Mouse (Mus musculus) intestine, postnatal 0 days (tissue): ENCODE results near the gene 2410131K14Rik. TPM values are rescaled to one million over a fixed set of nuclear protein-coding genes. Genes with fewer than 3 reads are reported as not detected.

ENCODE experiments used
- ATAC-seq: fragments of 200-750 bp; cut with Nextera tagmentation; 2 replicates; pipeline ENCODE4 v1.8.0; 2017; ENCODE audit warnings: mild to moderate bottlenecking, moderate TSS enrichment, moderate library complexity
- H3K27ac ChIP-seq: fragments of 300-500 bp; sonication (generic); 2 replicates; pipeline ENCODE4 v1.5.1; 2014; ENCODE audit warnings: mild to moderate bottlenecking, low read depth, low read length, moderate library complexity
- H3K27me3 ChIP-seq: fragments of 300-500 bp; sonication (generic); replicated peaks from 2 replicates; pipeline ENCODE4 v1.6.1; 2014; ENCODE audit warnings: low read length, mixed read lengths; ENCODE audit not compliant: control insufficient read depth, insufficient read depth
- H3K36me3 ChIP-seq: fragments of 300-500 bp; sonication (generic); 2 replicates; pipeline ENCODE4 v1.6.1; 2014; ENCODE audit warnings: mild to moderate bottlenecking, moderate library complexity; ENCODE audit not compliant: control insufficient read depth, insufficient read depth
- H3K4me1 ChIP-seq: fragments of 300-500 bp; sonication (generic); replicated peaks from 2 replicates; pipeline ENCODE4 v1.6.1; 2014; ENCODE audit warnings: antibody characterized with exemption, low read length, mixed read lengths; ENCODE audit not compliant: control insufficient read depth, insufficient read depth
- H3K4me2 ChIP-seq: fragments of 300-500 bp; sonication (generic); replicated peaks from 2 replicates; pipeline ENCODE4 v1.6.1; 2014; ENCODE audit warnings: low read depth, mild to moderate bottlenecking, moderate library complexity
- H3K4me3 ChIP-seq: fragments of 300-500 bp; sonication (generic); 2 replicates; pipeline ENCODE4 v1.5.1; 2014; ENCODE audit warnings: low read depth, low read length
- H3K9ac ChIP-seq: fragments of 300-500 bp; sonication (generic); 2 replicates; pipeline ENCODE4 v1.6.1; 2014; ENCODE audit warnings: mild to moderate bottlenecking, low read depth, low read length
- H3K9me3 ChIP-seq: fragments of 300-500 bp; sonication (generic); 2 replicates; pipeline ENCODE4 v1.6.1; 2016; ENCODE audit warnings: mixed run types; ENCODE audit not compliant: control insufficient read depth
- CTCF ChIP-seq: sonication (generic); IDR thresholded peaks from 2 replicates; pipeline ENCODE4 v1.5.1; 2016; ENCODE audit warnings: low read depth, mild to moderate bottlenecking, control low read depth, antibody characterized with exemption, moderate library complexity
- WGBS: fragments of 180-500 bp; shearing (Covaris S2); extraction: QIAGEN DNeasy Blood & Tissue Kit; methylation state at CpG from one replicate; pipeline ENCODE4 v1.1.7; 2014; 5-methylcytosine and 5-hydroxymethylcytosine counted together
- polyA plus RNA-seq: library from polyadenylated mRNA; unstranded; fragments of >200 nt; fragmentation: Nextera tagmentation; extraction: Ambion mirVana; gene quantifications from 2 replicates; pipeline ENCODE4 v1.2.1, GENCODE M21; 2015

Gene 2410131K14Rik
- polyA plus RNA-seq, 1 experiment from 2014 or later: 4.6 TPM

- no peaks in the 10 kb centered on the region for H3K9me3 ChIP-seq
- no peak for ATAC-seq
- 40% methylated on average over 8 of the region's 8 CpGs for WGBS
- no peak for TF ChIP-seq CTCF
- no peaks in the 10 kb centered on the region for H3K4me1 ChIP-seq
- H3K4me2 ChIP-seq: no peak overlapping the region
- no peak overlapping the region for H3K4me3 ChIP-seq
- no peaks in the 10 kb centered on the region for H3K27me3 ChIP-seq
- H3K36me3 ChIP-seq: no peaks in the 10 kb centered on the region
- no peak overlapping the region for H3K27ac ChIP-seq
- H3K9ac ChIP-seq: no peak overlapping the region
These were observed 31.7 kb downstream of the 2410131K14Rik start for GRCm38 (mm10) chr5:118276711-118277110.

- no peak overlapping the region for H3K27ac ChIP-seq
- 76% methylated on average over 18 of the region's 18 CpGs for WGBS
- no peaks in the 10 kb centered on the region for H3K9me3 ChIP-seq
- no peak for ATAC-seq
- H3K4me3 ChIP-seq: no peak overlapping the region
- TF ChIP-seq CTCF: peak; percentile 29; the same call in 1 of the 2 replicates
- H3K9ac ChIP-seq: no peak overlapping the region
- H3K4me1 ChIP-seq: no peaks in the 10 kb centered on the region
- no peaks in the 10 kb centered on the region for H3K27me3 ChIP-seq
- no peak overlapping the region for H3K4me2 ChIP-seq
- no peaks in the 10 kb centered on the region for H3K36me3 ChIP-seq
These were observed 32.9 kb downstream of the 2410131K14Rik start for GRCm38 (mm10) chr5:118277741-118278495.

DNA sequence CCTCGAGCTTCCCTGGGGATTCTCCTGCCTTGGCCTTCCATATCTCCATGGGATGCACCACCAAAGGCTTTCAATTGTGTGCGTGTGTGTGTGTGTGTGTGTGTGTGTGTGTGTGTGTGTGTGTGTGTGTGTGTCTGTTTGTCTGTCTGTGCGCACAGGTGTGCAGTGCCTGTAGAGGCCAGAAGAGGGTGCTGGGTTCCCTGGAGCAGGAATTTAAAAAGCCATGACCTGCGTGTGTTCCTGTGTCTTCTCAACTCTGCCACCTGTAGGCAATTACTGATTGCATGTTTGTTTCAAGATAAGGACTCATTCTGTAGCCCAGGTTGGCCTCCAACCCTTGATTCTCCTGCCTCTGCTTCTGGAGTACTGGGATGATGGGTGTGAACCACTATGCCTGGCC lies 46.4 kb downstream of the 2410131K14Rik start:
- no peak for ATAC-seq
- peak; percentile 41 for TF ChIP-seq CTCF
- H3K4me2 ChIP-seq: no peak overlapping the region
- no peaks in the 10 kb centered on the region for H3K27me3 ChIP-seq
- H3K9ac ChIP-seq: no peak overlapping the region
- no peaks in the 10 kb centered on the region for H3K9me3 ChIP-seq
- WGBS: 90% methylated on average over 4 of the region's 4 CpGs
- H3K36me3 ChIP-seq: no peaks in the 10 kb centered on the region
- no peak overlapping the region for H3K4me3 ChIP-seq
- no peaks in the 10 kb centered on the region for H3K4me1 ChIP-seq
- H3K27ac ChIP-seq: no peak overlapping the region

- no peaks in the 10 kb centered on the region for H3K27me3 ChIP-seq
- no peaks in the 10 kb centered on the region for H3K4me1 ChIP-seq
- no peaks in the 10 kb centered on the region for H3K9me3 ChIP-seq
- H3K36me3 ChIP-seq: no peaks in the 10 kb centered on the region
- H3K4me2 ChIP-seq: no peak overlapping the region
- ATAC-seq: no peak
- H3K4me3 ChIP-seq: no peak overlapping the region
- 50% methylated on average over 4 of the region's 4 CpGs for WGBS
- no peak for TF ChIP-seq CTCF
- H3K9ac ChIP-seq: no peak overlapping the region
- no peak overlapping the region for H3K27ac ChIP-seq
These were observed 47.4 kb downstream of the 2410131K14Rik start for GRCm38 (mm10) chr5:118292476-118292875.

GRCm38 (mm10) chr5:118294086-118294864 lies 49.2 kb downstream of the 2410131K14Rik start:
- no peaks in the 10 kb centered on the region; the same call in 1 of the 2 replicates for H3K4me1 ChIP-seq
- H3K9ac ChIP-seq: no peak overlapping the region
- ATAC-seq: peak; percentile 49; the same call in 1 of the 2 replicates
- H3K27me3 ChIP-seq: no peaks in the 10 kb centered on the region
- WGBS: 27% methylated on average over 23 of the region's 23 CpGs
- H3K36me3 ChIP-seq: no peaks in the 10 kb centered on the region
- 0 out of 2 replicates have a peak, but pooled peaks have one; percentile 10 for TF ChIP-seq CTCF
- no peak overlapping the region; the same call in 1 of the 2 replicates for H3K4me3 ChIP-seq
- H3K27ac ChIP-seq: no peak overlapping the region; the same call in 1 of the 2 replicates
- H3K4me2 ChIP-seq: peak overlapping the region; percentile 51
- no peaks in the 10 kb centered on the region for H3K9me3 ChIP-seq

- no peak overlapping the region for H3K4me3 ChIP-seq
- no peak overlapping the region for H3K9ac ChIP-seq
- no peaks in the 10 kb centered on the region for H3K9me3 ChIP-seq
- no peaks in the 10 kb centered on the region for H3K27me3 ChIP-seq
- H3K27ac ChIP-seq: no peak overlapping the region; the same call in 1 of the 2 replicates
- no peaks in the 10 kb centered on the region; the same call in 1 of the 2 replicates for H3K4me1 ChIP-seq
- H3K36me3 ChIP-seq: no peaks in the 10 kb centered on the region
- ATAC-seq: no peak
- 83% methylated on average over 7 of the region's 7 CpGs for WGBS
- TF ChIP-seq CTCF: 0 out of 2 replicates have a peak, but pooled peaks have one; percentile 1
- no peak overlapping the region for H3K4me2 ChIP-seq
These were observed 49.8 kb downstream of the 2410131K14Rik start for GRCm38 (mm10) chr5:118294865-118295258.
